Mouse (Mus musculus) testis, adult 2 months (tissue): ENCODE measurements at regions not wholly inside any gene's neighbourhood (a gene's known extent, or its start where the extent isn't known, plus 50 kb on each side); places are given as distances from the start of the nearest gene placed in this dataset.

Source experiments
- CTCF ChIP-seq: fragments of 200-500 bp; IDR thresholded peaks from 2 replicates; pipeline ENCODE4 v1.5.1; 2012; ENCODE audit warnings: low read depth, mild to moderate bottlenecking, inconsistent platforms, low read length, moderate library complexity; ENCODE audit not compliant: control insufficient read depth, insufficient read depth, insufficient replicate concordance
- POLR2A ChIP-seq: fragments of 200-500 bp; IDR thresholded peaks from 2 replicates; pipeline ENCODE4 v1.6.1; 2012; ENCODE audit warnings: low read depth, mild to moderate bottlenecking, inconsistent platforms, low read length, moderate library complexity; ENCODE audit not compliant: control insufficient read depth

- no peak for TF ChIP-seq CTCF
- TF ChIP-seq POLR2A = no peak
These were observed 197.7 kb downstream of the Eipr1 start for GRCm38 (mm10) chr12:28949307-28949706.
